Mouse (Mus musculus) megakaryocyte progenitor cell, adult 5-6 weeks (primary cell): ENCODE results near the gene Gm21060. TPM values are rescaled to one million over a fixed set of nuclear protein-coding genes. Genes with fewer than 3 reads are reported as not detected.
A peak's percentile ranks its signal among the peaks of the same experiment; 100 is the strongest.
"Not testable (repeated sequence)": the region's sequence is repeated elsewhere in the genome, so short reads cannot be mapped to it uniquely, and the experiment has no call there.

Source experiments
- ATAC-seq: replicated peaks from 2 replicates; pipeline ENCODE4 v1.8.0; 2016; ENCODE audit warnings: mild to moderate bottlenecking, moderate TSS enrichment, inconsistent platforms; ENCODE audit not compliant: poor library complexity
- total RNA-seq, 2 experiments: library from RNA; stranded (forward) in 1 of 2; stranded (reverse) in 1 of 2; fragments of 157-497, 149-512 nt in 1 of 2; fragments of 200-1000 nt in 1 of 2; gene quantifications; 2 replicates each; pipeline versions ENCODE4 v1.2.3 to v1.2.4; 2015 to 2017

The Gm21060 gene
- total RNA-seq (2015) (not detected in 2 replicates), total RNA-seq (2017) (not detected in 2 replicates)

- no peak for ATAC-seq
These were observed at the start of gene Gm21060 for GRCm38 (mm10) chr19:61296969-61297368. TSS of gene Gm21060 (minus strand) at chr19:61297069.

DNA sequence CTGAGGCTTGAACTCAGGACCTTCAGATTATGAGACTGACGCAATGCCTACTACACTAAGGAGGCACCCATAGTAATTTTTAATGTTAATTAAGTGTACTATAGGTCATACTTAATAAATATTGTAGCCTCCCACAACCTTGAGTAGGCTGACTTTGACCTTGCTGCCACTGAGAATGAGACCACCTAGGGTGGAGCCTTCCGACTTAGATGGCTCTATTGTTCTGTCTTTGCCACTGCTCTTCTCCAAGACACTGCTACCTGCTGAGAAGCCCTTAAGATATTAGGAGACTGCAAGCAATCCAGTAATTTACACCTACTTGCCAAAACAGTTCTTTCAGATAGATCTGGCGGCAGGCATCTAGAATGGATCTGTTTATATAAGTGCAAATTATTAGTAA, 24.0 kb upstream of the Gm21060 start:
- ATAC-seq, result not testable (repeated sequence)

DNA sequence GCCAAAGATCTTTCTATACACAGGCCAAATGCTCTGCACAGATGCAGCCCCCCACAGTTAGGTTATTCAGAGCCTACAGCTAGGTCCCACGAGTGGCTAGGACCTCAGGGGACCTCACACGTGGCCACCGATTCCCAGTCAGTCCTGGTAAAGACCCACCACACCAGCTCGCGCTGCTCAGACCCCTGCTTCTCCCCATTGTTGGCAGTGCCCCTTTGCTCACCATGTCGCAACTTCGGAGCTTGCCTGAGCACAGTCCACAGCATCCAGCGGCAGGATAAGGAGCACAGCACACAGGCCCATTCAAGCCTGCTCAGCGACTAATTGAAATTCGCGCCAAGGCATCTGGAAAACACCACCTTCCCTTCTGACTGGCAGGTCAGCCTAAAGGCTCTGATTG, 16.3 kb upstream of the Gm21060 start:
- not testable (repeated sequence) for ATAC-seq

DNA sequence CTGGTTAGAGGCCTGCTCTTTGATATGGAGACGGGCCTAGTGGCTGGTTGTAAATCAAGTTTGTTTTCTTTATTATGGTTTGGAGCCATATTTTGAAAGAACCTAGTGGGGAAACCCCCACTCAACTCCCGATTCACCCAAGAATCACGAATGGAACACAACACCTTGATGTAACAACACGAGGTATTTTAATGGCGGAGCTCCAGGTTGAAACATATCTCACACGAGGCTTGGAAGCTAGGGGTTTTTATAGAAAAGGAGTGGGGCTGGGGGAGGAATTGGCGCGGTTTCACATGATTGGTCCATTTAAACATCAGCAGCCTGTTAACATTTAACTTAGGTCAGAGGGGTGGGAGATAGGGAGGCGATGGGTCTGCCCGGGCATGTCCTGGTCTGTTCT, 15.5 kb upstream of the Gm21060 start:
- ATAC-seq, result not testable (repeated sequence)

DNA sequence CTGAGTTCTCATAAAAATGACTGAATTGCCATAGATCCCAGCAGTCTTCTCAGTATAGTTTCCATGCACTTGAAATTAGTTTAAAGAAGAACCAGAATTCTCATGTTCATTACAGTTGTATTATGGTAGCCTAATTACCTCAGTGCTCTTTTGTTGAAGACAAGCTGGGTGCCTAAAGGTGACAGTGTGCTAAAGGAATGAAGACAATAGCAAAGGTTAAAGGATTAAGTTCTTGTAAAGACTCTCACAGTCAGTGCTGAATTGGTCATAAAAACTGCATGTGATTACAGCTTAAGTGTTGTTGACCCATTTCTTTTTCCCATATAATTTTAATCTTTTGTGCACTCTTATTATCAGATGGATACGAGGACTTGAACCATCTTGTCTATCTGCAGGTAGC, 11.2 kb upstream of the Gm21060 start:
- ATAC-seq, result not testable (repeated sequence)

DNA sequence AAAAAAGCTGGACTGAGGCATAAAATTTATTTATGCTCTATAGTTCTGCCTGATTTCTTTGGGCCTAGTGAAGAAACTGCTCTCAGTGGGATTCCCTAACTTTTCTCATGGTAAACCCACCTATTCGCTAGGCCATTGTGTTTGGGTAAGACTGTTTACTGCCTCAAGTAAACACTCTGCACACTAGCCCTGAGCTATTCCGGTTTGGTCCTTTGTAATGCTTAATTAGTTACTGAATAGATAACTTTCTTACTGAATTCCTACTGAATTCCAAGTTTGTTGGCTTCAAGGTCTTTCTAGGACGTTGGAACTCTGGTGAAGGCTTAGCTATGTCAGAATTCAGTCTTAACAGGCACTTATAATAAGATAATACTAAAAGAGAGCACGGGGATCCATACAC, 11.8 kb downstream of the Gm21060 start:
- ATAC-seq, result not testable (repeated sequence)

GRCm38 (mm10) chr19:61283581-61283980, 13.3 kb downstream of the Gm21060 start:
- ATAC-seq, result no peak

- no peak for ATAC-seq
These were observed 21.4 kb downstream of the Gm21060 start for GRCm38 (mm10) chr19:61275446-61275845.

DNA sequence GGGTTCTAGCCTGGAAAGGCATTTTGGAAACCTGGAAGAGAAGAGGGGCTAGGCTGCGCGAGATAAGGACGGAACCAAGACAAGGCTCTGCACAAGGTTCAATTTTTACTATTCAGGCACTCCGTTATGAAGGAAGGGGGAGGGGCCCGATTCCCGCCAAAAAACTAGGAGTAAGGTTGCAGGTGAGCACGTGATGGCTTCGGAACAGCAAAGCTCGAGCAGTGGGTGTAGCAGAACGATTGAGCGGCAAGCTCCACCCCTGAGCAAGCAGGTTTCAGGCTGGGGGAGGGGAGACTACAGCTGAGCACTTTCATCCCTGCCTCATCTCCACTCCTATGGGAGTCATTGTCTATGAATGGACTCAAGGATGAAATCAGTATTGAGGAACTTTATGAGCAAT, 27.7 kb downstream of the Gm21060 start:
- ATAC-seq, result not testable (repeated sequence)

- no peak for ATAC-seq
These were observed 29.7 kb downstream of the Gm21060 start for GRCm38 (mm10) chr19:61267141-61267540.

DNA sequence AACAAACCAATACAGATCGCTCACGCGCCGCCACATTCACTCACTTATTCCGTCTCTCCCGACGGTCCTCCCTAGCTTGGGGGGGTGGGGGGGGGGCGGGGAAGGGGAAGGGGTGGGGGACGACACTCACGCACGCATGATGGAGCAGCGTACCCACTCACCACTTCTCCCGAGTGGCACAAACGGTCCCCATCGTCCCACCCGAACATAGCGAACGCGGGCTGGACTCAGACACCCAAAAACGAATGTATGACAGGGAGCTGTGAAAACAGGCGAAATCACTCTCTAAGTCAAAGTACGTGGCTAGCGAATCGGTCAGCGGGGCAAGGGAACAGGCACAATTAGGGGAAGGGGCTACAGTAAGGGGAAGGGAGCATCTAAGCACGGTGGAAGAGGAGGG, 30.2 kb downstream of the Gm21060 start:
- no peak for ATAC-seq

DNA sequence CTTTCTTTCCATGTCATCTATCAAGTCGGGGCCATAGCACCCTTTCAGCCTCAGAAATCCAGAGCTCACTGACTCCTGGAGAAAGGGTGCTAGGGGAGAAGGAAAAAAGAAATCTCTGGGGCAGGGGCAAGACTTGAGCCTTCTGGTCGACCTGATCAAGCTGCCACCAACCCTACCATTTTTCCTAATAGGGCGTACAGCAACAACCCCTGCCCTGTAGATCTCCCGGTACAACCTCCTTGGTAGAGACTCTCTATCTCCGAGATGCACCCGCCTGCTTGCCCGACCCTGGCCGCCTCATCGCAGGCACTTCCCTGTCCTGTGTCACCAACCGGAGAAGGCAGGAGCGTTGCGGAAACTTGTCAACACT, 30.6 kb downstream of the Gm21060 start:
- ATAC-seq, result no peak

GRCm38 (mm10) chr19:61265349-61266245, 31.3 kb downstream of the Gm21060 start:
- ATAC-seq, result peak; percentile 78

DNA sequence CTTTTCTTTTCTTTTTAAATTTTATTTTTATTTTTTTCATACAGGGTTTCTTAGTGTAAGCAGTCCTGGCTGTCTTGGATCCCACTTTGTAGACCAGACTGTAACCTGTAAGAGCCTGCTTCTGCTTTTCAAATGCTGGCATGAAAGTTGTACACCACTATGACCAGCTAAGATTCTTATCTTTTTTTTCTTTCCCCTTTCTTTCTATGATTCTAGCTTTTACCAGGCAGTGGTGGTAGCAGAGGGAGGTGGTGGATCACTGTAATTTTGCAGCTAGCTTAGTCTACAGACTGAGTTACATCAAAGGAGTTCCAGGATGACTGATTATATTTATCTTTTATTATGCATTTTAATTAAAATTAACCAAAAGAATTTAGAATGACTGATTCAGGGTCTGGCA, 31.9 kb downstream of the Gm21060 start:
- ATAC-seq, result no peak

- ATAC-seq, result no peak
These were observed 32.6 kb downstream of the Gm21060 start for GRCm38 (mm10) chr19:61264227-61264626.

- no peak for ATAC-seq
These were observed 35.6 kb downstream of the Gm21060 start for GRCm38 (mm10) chr19:61261241-61261640.

DNA sequence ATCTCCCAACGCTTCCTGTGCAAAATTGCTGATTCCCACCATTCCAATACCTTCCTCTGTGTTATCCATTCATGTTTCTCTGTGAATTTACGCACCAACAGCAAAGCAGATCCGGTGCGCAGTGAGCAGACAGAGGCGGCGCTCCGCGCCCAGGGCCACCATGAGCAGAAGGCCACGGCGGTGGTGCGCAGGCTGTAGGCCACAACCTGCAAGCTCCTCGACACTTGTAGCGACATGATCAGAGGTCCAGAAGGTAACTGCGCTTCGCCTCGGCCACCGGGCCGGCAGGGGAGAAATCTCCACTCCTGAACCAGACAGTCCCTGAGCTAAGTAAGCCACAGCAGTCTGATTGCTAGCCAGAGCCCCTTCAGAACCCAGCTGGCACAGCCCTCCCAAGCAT, 39.1 kb downstream of the Gm21060 start:
- ATAC-seq, result no peak

DNA sequence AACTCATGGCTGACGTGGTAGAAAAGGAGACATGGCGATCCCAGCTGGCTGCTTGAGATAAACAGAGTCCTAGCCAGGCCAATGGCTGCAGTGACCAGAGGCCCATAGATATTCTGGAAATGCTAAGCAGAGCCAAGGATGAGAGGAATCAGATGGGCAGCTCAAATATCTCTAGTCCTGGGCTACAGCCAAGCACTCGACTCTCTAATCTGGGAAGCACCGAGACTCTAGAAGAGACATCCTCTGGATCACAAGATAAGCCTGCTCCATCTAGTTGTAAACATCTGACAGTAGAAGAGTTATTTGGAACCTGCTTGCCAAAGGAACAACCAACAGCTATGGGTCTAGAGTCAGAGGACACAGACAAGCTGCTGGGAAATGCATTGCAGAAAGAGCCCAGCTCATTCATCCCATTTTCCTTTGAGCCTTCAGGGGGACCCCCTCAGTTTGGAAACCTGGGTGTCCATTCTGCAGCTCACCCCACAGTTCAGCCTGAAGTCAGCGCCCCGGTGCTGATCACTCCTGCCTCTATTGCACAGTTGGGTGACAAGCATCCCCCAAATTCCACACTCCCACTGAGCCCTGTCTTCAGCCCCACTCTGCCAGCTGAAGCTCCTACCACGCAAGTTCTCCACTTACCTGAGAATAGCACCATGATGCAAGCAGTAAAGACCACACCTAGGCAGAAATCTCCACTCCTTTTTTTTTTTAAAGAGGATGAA, 40.5 kb downstream of the Gm21060 start:
- no peak for ATAC-seq

DNA sequence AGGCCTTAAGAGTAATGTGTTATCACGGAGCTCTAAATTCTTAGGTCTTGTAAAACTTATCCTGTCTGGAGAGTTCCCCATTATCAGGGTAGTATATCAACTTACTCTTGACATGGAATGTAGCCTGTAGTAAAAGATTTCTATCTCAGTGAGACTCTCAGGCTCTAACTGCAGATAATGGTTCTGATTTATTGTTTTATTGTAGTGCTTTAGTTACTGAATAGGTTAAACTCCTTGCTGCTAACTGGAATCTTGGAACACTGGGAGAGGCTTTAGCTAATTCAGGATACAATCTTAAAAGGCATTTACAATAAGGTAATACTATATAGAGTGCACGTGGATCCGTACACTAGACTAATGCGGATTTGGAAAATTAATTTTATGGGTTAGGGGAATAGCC, 49.5 kb downstream of the Gm21060 start:
- not testable (repeated sequence) for ATAC-seq
